8 mouse cellular contexts compared by ENCODE assay signal in the genomic region with DNA sequence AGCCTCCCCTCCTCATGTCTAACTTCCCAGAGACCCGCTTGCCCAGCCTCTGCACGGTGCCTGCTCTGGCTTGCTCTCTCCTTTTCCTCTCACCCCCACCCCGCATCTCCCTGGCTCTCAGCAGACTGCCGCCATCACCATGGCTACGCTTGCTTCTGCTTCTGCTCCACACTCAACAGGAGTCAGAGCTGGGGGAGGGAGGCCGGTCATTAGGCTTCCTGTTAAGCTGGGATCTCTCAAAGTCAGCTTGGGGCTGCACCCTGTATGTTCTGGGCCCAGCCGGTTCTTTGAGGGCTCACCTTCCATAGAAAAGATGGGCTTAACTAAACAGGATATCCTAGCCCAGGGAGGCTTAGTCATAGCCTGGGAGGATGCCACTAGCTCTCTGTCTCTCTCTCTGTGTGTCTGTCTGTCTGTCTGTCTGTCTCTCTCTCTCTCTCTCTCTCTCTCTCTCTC.
A peak's percentile ranks its signal among the peaks of the same experiment; 100 is the strongest.
DNase-seq lines count a peak whose midpoint lies in the region; ATAC-seq and TF ChIP-seq lines count a peak whose summit lies in the region.

No protein-coding gene starts in this region.

- H3K9me3 ChIP-seq in kidney, embryonic 16.5 days (ENCODE audit: low read length), result no peaks in the 10 kb centered on the region
- no peaks in the 10 kb centered on the region for H3K9me3 ChIP-seq in limb, embryonic 14.5 days (ENCODE audit: control insufficient read depth, low read length)

- H3K4me3 ChIP-seq in cerebellum, adult 2 months (replicated peaks; ENCODE audit: insufficient read depth, low read depth, low read length), result no peak overlapping the region
- H3K4me3 ChIP-seq in kidney, embryonic 16.5 days (ENCODE audit: low read length), result no peak overlapping the region
- no peak overlapping the region for H3K4me3 ChIP-seq in limb, embryonic 14.5 days (replicated peaks; ENCODE audit: low read length)

- 0 out of 2 replicates have a peak overlapping the region, but pooled peaks have one; percentile 5 for H3K9ac ChIP-seq in kidney, embryonic 16.5 days (replicated peaks; ENCODE audit: low read length)
- no peak overlapping the region; the same call in 1 of the 2 replicates for H3K9ac ChIP-seq in limb, embryonic 14.5 days (ENCODE audit: low read depth, low read length, severe bottlenecking)

- no peaks in the 10 kb centered on the region for H3K36me3 ChIP-seq in kidney, embryonic 16.5 days (ENCODE audit: insufficient read depth, low read length)
- H3K36me3 ChIP-seq in limb, embryonic 14.5 days (ENCODE audit: control insufficient read depth, insufficient read depth, low read length), result no peaks in the 10 kb centered on the region

- H3K4me1 ChIP-seq in cerebellum, adult 2 months (ENCODE audit: control insufficient read depth, insufficient read depth, low read length), result peaks cover 16% of the 10 kb centered on the region
- peaks cover 30% of the 10 kb centered on the region for H3K4me1 ChIP-seq in kidney, embryonic 16.5 days (ENCODE audit: insufficient read depth, low read length)
- peaks cover 13% of the 10 kb centered on the region for H3K4me1 ChIP-seq in limb, embryonic 14.5 days (ENCODE audit: control insufficient read depth, insufficient read depth, low read length)

- WGBS in cerebellum, adult 2 months, result 5% methylated on average over 7 of the region's 7 CpGs
- 2% methylated on average over 7 of the region's 7 CpGs for WGBS in kidney, embryonic 16.5 days
- 8% methylated on average over 7 of the region's 7 CpGs for WGBS in limb, embryonic 14.5 days

- no peak overlapping the region; the same call in 1 of the 2 replicates for H3K4me2 ChIP-seq in kidney, embryonic 16.5 days (replicated peaks; ENCODE audit: low read depth, low read length)
- H3K4me2 ChIP-seq in limb, embryonic 14.5 days (replicated peaks; ENCODE audit: low read depth, low read length, severe bottlenecking), result 0 out of 2 replicates have a peak overlapping the region, but pooled peaks have one; percentile 13

- peak; percentile 30 to 34 for DNase-seq in adrenal gland, postnatal 36 days
- no peak for DNase-seq in adrenal gland, adult 2 months
- peak; percentile 57 to 58 for DNase-seq in cerebellum, adult 2 months
- DNase-seq in limb, embryonic 14.5 days (ENCODE audit: low spot score), result peak; percentile 46
- peak; percentile 51 for DNase-seq in naive thymus-derived CD4-positive, alpha-beta T cell, adult 2 months (ENCODE audit: low read depth)
- DNase-seq in urinary bladder, postnatal 36 days (ENCODE audit: low spot score in 2 of 2), result no peak

- peak; percentile 91 for ATAC-seq in frontal cortex, adult (ENCODE audit: low TSS enrichment)
- peak; percentile 65; the same call in 1 of the 2 replicates for ATAC-seq in kidney, embryonic 16.5 days (ENCODE audit: low FRiP score, low TSS enrichment)
- ATAC-seq in limb, embryonic 14.5 days (ENCODE audit: low FRiP score, low read depth), result peak; percentile 77

- H3K27me3 ChIP-seq in cerebellum, adult 2 months (ENCODE audit: control insufficient read depth, insufficient read depth, low read length), result no peaks in the 10 kb centered on the region
- H3K27me3 ChIP-seq in kidney, embryonic 16.5 days (ENCODE audit: insufficient read depth, low read length), result no peaks in the 10 kb centered on the region
- H3K27me3 ChIP-seq in limb, embryonic 14.5 days (ENCODE audit: control insufficient read depth, insufficient read depth, low read length), result no peaks in the 10 kb centered on the region

- H3K27ac ChIP-seq in cerebellum, adult 2 months (ENCODE audit: insufficient read depth, low read length), result 0 out of 2 replicates have a peak overlapping the region, but pooled peaks have one; percentile 27
- H3K27ac ChIP-seq in kidney, embryonic 16.5 days (ENCODE audit: low read length), result no peak overlapping the region
- no peak overlapping the region for H3K27ac ChIP-seq in limb, embryonic 14.5 days (replicated peaks; ENCODE audit: low read depth, low read length)

- TF ChIP-seq POLR2A in cerebellum, adult 2 months (IDR thresholded peaks at IDR 0.05; ENCODE audit: borderline replicate concordance, insufficient read depth, low read length), result no peak
- TF ChIP-seq POLR2A in limb, embryonic 14.5 days (IDR thresholded peaks at IDR 0.05; ENCODE audit: borderline replicate concordance, extremely low read depth, insufficient read depth, insufficient read length), result no peak

- TF ChIP-seq CTCF in cerebellum, adult 2 months (IDR thresholded peaks at IDR 0.05; ENCODE audit: borderline replicate concordance, insufficient read depth, low read depth, low read length), result no peak

Comparison
In these comparisons a context has a peak if more than half of its experiments do, and no peak if none do; other contexts are left out.
1. DNase-seq: peak in adrenal gland, postnatal 36 days (2 of 2), cerebellum, adult 2 months (2 of 2), limb, embryonic 14.5 days (single experiment) and naive thymus-derived CD4-positive, alpha-beta T cell, adult 2 months (single experiment); none in adrenal gland, adult 2 months (single experiment) and urinary bladder, postnatal 36 days (0 of 2).
2. Peak in every context shown above with its lines, with median percentiles within 50 percentile points of each other: ATAC-seq.